ENCODE assay signal across 18 mouse cellular contexts in the genomic region with DNA sequence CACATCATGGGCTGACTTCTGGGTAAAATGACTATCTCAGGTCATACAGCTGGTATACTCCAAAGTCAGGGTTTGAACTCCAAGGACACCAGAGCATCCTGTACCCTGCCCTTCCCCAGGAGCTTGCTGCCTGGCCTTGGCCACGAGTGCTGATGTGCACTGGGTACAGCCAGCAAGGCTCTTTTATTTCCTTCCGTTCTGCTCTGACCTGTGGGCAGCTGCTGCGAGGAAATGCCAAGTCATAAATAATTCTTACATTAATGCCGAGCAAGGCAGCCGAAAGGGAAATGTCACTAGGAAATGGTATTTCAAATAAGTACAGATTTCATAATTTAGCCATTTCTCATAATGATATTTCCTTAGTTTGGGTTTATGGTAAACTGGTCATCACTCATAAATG. TPM values are rescaled to one million over a fixed set of nuclear protein-coding genes. Genes with fewer than 3 reads are reported as not detected.
DNase-seq lines count a peak whose midpoint lies in the region; ATAC-seq and TF ChIP-seq lines count a peak whose summit lies in the region.
"Had no signal": no experiment of that assay in that cellular context is flagged by ENCODE, and none has a peak within 500 bp of the region (broad histone marks: within the 10 kb centered on the region; RNA-seq: fewer than 3 reads in every experiment).

No protein-coding gene starts in this region.

- TF ChIP-seq POLR2A in kidney, adult 2 months (IDR thresholded peaks at IDR 0.05; ENCODE audit: low read depth, low read length) = no peak
- no peak for TF ChIP-seq POLR2A in bone marrow macrophage, adult 2 months (IDR thresholded peaks at IDR 0.05; ENCODE audit: borderline replicate concordance, low read depth, low read length)

- H3K9ac ChIP-seq in liver, embryonic 15.5 days = no peak overlapping the region
- H3K9ac ChIP-seq: neural tube, embryonic 12.5 days had no signal

- 0 out of 2 replicates have a peak, but pooled peaks have one; percentile 23 for ATAC-seq in liver, embryonic 15.5 days (ENCODE audit: insufficient read depth)
- ATAC-seq in megakaryocyte, adult 5-6 weeks (ENCODE audit: poor library complexity, severe bottlenecking) = peak; percentile 50

- TF ChIP-seq CTCF in kidney, adult 2 months (conservative IDR thresholded peaks at IDR 0.05; ENCODE audit: insufficient read depth, insufficient read length, low read depth, low read length) = no peak
- no peak for TF ChIP-seq CTCF in bone marrow macrophage, adult 2 months (IDR thresholded peaks at IDR 0.05; ENCODE audit: low read depth, low read length)

- H3K36me3 ChIP-seq in kidney, adult 2 months (ENCODE audit: control insufficient read depth, insufficient read depth, low read length) = no peaks in the 10 kb centered on the region
- H3K36me3 ChIP-seq in liver, embryonic 15.5 days (replicated peaks) = no peaks in the 10 kb centered on the region
- H3K36me3 ChIP-seq: forebrain, embryonic 10.5 days; neural tube, embryonic 12.5 days had no signal

- H3K4me1 ChIP-seq in kidney, adult 2 months (ENCODE audit: control insufficient read depth, insufficient read depth, low read length) = no peaks in the 10 kb centered on the region
- H3K4me1 ChIP-seq in bone marrow macrophage, adult 2 months (ENCODE audit: control insufficient read depth, insufficient read depth, low read length) = peaks cover 63% of the 10 kb centered on the region
- H3K4me1 ChIP-seq in liver, embryonic 15.5 days (replicated peaks) = peaks cover 29% of the 10 kb centered on the region
- H3K4me1 ChIP-seq: forebrain, embryonic 10.5 days had no signal

- H3K4me3 ChIP-seq in kidney, adult 2 months (ENCODE audit: insufficient read depth, low read depth, low read length) = no peak overlapping the region
- H3K4me3 ChIP-seq in bone marrow macrophage, adult 2 months (ENCODE audit: insufficient read depth, low read length) = no peak overlapping the region
- H3K4me3 ChIP-seq in liver, embryonic 15.5 days (replicated peaks) = no peak overlapping the region
- H3K4me3 ChIP-seq: forebrain, embryonic 10.5 days; neural tube, embryonic 12.5 days had no signal

- no peak overlapping the region for H3K4me2 ChIP-seq in liver, embryonic 15.5 days
- H3K4me2 ChIP-seq: midbrain, embryonic 11.5 days; neural tube, embryonic 12.5 days had no signal

- H3K9me3 ChIP-seq in liver, embryonic 15.5 days (replicated peaks) = no peaks in the 10 kb centered on the region
- H3K9me3 ChIP-seq: forebrain, embryonic 10.5 days; neural tube, embryonic 12.5 days had no signal

- peak; percentile 57 for DNase-seq in kidney, adult 2 months
- DNase-seq in kidney, adult 18-20 months = no peak
- no peak for DNase-seq in spleen, postnatal 14 days (ENCODE audit: low spot score in 2 of 2)
- no peak for DNase-seq in layer of hippocampus, adult 11-12 months (ENCODE audit: low spot score)
- DNase-seq in right cerebral cortex, adult 18-20 months = no peak
- DNase-seq: cerebellum, adult 2 months; gastrocnemius, postnatal 36 days; thymus, postnatal 25 days had no signal

- H3K27me3 ChIP-seq in kidney, adult 2 months (replicated peaks; ENCODE audit: control insufficient read depth, insufficient read depth, low read length) = no peaks in the 10 kb centered on the region
- H3K27me3 ChIP-seq in liver, embryonic 15.5 days = peaks cover 26% of the 10 kb centered on the region
- H3K27me3 ChIP-seq: neural tube, embryonic 12.5 days had no signal

- WGBS in kidney, adult 2 months = 26% methylated on average over 5 of the region's 5 CpGs
- WGBS in liver, embryonic 15.5 days (ENCODE audit: insufficient replicate concordance) = 23% methylated on average over 5 of the region's 5 CpGs

- no peak overlapping the region for H3K27ac ChIP-seq in kidney, adult 2 months (ENCODE audit: insufficient read depth, low read depth, low read length)
- H3K27ac ChIP-seq in bone marrow macrophage, adult 2 months (ENCODE audit: insufficient read depth, low read depth, low read length) = peak overlapping the region; percentile 86
- no peak overlapping the region for H3K27ac ChIP-seq in liver, embryonic 15.5 days (replicated peaks)
- H3K27ac ChIP-seq: forebrain, embryonic 10.5 days; neural tube, embryonic 12.5 days had no signal

RNA-seq across cellular contexts. Expression of gene Gm47791, which starts 27.3 kb away (rescaled TPM):
- polyA plus RNA-seq in kidney, adult 2 months (2012; rRNA removed) = not detected in 2 replicates
- not detected in 2 replicates for polyA plus RNA-seq in bone marrow macrophage, adult 2 months (2012; ENCODE audit: insufficient read depth, insufficient read length, missing spikeins)
- not detected in 2 replicates for polyA plus RNA-seq in liver, embryonic 15.5 days (2015; fragmentation: Nextera tagmentation; extraction: Ambion mirVana)
- total RNA-seq in megakaryocyte, adult 5-6 weeks (2015) = not detected in 2 replicates
- not detected in 2 replicates for total RNA-seq in megakaryocyte, adult 5-6 weeks (2017)
- total RNA-seq: gastrocnemius, postnatal 36 days; layer of hippocampus, postnatal 25 days had no signal
- polyA plus RNA-seq: cerebellum, adult 2 months; embryonic facial prominence, embryonic 11.5 days; forebrain, embryonic 10.5 days; heart, embryonic 16.5 days; limb, embryonic 11.5 days; midbrain, embryonic 11.5 days; neural tube, embryonic 12.5 days had no signal

RNA-seq across cellular contexts. Expression of gene Tm4sf20, which starts 30.0 kb away (rescaled TPM):
- not detected in 2 replicates for polyA plus RNA-seq in kidney, adult 2 months (2012; rRNA removed)
- not detected in 2 replicates for polyA plus RNA-seq in bone marrow macrophage, adult 2 months (2012; ENCODE audit: insufficient read depth, insufficient read length, missing spikeins)
- 0.07 and 0.10 TPM in 2 replicates for polyA plus RNA-seq in liver, embryonic 15.5 days (2015; fragmentation: Nextera tagmentation; extraction: Ambion mirVana)
- not detected in 2 replicates for total RNA-seq in megakaryocyte, adult 5-6 weeks (2015)
- total RNA-seq in megakaryocyte, adult 5-6 weeks (2017) = not detected in 2 replicates
- total RNA-seq: gastrocnemius, postnatal 36 days; layer of hippocampus, postnatal 25 days had no signal
- polyA plus RNA-seq: cerebellum, adult 2 months; embryonic facial prominence, embryonic 11.5 days; forebrain, embryonic 10.5 days; limb, embryonic 11.5 days had no signal

RNA-seq across cellular contexts. Expression of gene Agfg1, which starts 41.0 kb away (rescaled TPM):
- polyA plus RNA-seq in kidney, adult 2 months (2012; rRNA removed) = 33.9 and 37.3 TPM in 2 replicates
- polyA plus RNA-seq in bone marrow macrophage, adult 2 months (2012; ENCODE audit: insufficient read depth, insufficient read length, missing spikeins) = 31.8 and 38.3 TPM in 2 replicates
- polyA plus RNA-seq in liver, embryonic 15.5 days (2015; fragmentation: Nextera tagmentation; extraction: Ambion mirVana) = 46.3 and 46.5 TPM in 2 replicates
- total RNA-seq in megakaryocyte, adult 5-6 weeks (2015) = 57.0 and 61.1 TPM in 2 replicates
- 48.0 and 48.3 TPM in 2 replicates for total RNA-seq in megakaryocyte, adult 5-6 weeks (2017)
